Mouse (Mus musculus) ES-E14 (cell line): ENCODE data around the gene Lag3.

Experiments used
- MAFK ChIP-seq: IDR thresholded peaks from 2 replicates; pipeline ENCODE4 v1.6.1; 2014; ENCODE audit warnings: mild to moderate bottlenecking, low read depth, low read length, inconsistent platforms; ENCODE audit not compliant: insufficient read depth
- ZC3H11A ChIP-seq: IDR thresholded peaks from 2 replicates; pipeline ENCODE4 v1.6.1; 2012; ENCODE audit warnings: low read depth, mild to moderate bottlenecking, inconsistent platforms, low read length, borderline replicate concordance
- ZNF384 ChIP-seq: IDR thresholded peaks from 2 replicates; pipeline ENCODE4 v1.6.1; 2012; ENCODE audit warnings: low read depth, low read length, inconsistent platforms

DNA sequence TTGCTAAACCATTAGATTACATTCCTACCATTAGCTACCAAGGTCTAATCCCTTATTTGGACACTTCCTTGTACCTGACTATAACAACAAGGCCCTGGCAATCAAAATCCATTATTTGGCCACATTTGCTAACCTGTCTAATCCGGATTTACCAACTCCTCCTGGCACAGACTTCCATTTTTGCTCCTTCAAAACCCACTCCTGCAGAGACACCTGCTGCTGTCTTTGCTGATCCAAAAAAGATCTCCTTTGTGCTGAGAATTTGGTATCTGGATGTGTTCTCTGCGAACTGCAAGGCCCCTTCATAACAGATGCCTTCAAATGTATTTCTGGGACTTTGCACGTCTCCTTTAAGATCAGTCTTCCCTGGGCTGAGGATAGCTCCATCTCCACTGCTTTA lies 32.0 kb upstream of the Lag3 start:
- no peak for TF ChIP-seq ZNF384
- TF ChIP-seq MAFK = no peak
- no peak for TF ChIP-seq ZC3H11A
